Mouse (Mus musculus): ENCODE results near the gene Larp1.

DNA sequence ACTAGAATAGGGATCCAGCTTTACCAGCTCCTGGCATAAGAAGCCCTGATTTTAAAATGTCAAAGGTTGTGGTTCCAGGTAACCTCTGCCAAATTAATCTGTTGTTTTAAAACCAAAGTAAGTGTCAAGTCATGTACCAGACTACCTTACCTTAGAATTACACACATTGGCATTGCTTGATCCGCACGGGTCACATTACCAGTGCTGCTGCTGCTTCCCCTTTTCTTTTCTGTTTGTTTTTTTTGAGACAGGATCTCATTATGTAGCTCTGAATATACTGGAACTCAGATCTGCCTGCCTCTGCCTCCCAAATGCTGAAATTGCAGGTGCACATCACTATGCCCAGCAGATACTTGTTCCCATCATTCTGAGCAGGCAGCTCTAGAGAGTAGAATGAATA lies 21.0 kb downstream of the Larp1 start:
- no peak for TF ChIP-seq CTCF (IDR thresholded peaks at IDR 0.05; ENCODE audit: insufficient read depth, low read depth, low read length)
- no peak for TF ChIP-seq POLR2A (IDR thresholded peaks at IDR 0.05; ENCODE audit: insufficient read depth, low read depth, low read length)
